Mouse (Mus musculus): ENCODE results near the gene Irf6. TPM values are rescaled to one million over a fixed set of nuclear protein-coding genes. Genes with fewer than 3 reads are reported as not detected.
A peak's percentile ranks its signal among the peaks of the same experiment; 100 is the strongest.

The Irf6 gene
- polyA plus RNA-seq, 1 experiment = not detected

- H3K27ac ChIP-seq (ENCODE audit: insufficient read depth, low read depth, low read length) = no peak overlapping the region
- H3K4me3 ChIP-seq (ENCODE audit: insufficient read depth, low read length) = no peak overlapping the region
- peaks cover 21% of the 10 kb centered on the region for H3K4me1 ChIP-seq (ENCODE audit: control insufficient read depth, insufficient read depth, low read length)
- TF ChIP-seq POLR2A (IDR thresholded peaks at IDR 0.05; ENCODE audit: borderline replicate concordance, low read depth, low read length) (no peak), CTCF (IDR thresholded peaks at IDR 0.05; ENCODE audit: low read depth, low read length) (no peak)
Measured at GRCm38 (mm10) chr1:193169856-193170255, 16.9 kb downstream of the Irf6 start.

GRCm38 (mm10) chr1:193172991-193173809 is 20.3 kb downstream of the Irf6 start:
- H3K4me1 ChIP-seq (ENCODE audit: control insufficient read depth, insufficient read depth, low read length) = peaks cover 23% of the 10 kb centered on the region
- TF ChIP-seq POLR2A (IDR thresholded peaks at IDR 0.05; ENCODE audit: borderline replicate concordance, low read depth, low read length) (no peak), CTCF (IDR thresholded peaks at IDR 0.05; ENCODE audit: low read depth, low read length) (no peak)
- H3K4me3 ChIP-seq (ENCODE audit: insufficient read depth, low read length) = peak overlapping the region; percentile 74
- H3K27ac ChIP-seq (ENCODE audit: insufficient read depth, low read depth, low read length) = peak overlapping the region; percentile 66

GRCm38 (mm10) chr1:193173810-193174129 is 20.9 kb downstream of the Irf6 start:
- TF ChIP-seq CTCF (IDR thresholded peaks at IDR 0.05; ENCODE audit: low read depth, low read length) = no peak
- no peak for TF ChIP-seq POLR2A (IDR thresholded peaks at IDR 0.05; ENCODE audit: borderline replicate concordance, low read depth, low read length)
- H3K27ac ChIP-seq (ENCODE audit: insufficient read depth, low read depth, low read length) = peak overlapping the region; percentile 66
- H3K4me1 ChIP-seq (ENCODE audit: control insufficient read depth, insufficient read depth, low read length) = peaks cover 23% of the 10 kb centered on the region
- peak overlapping the region; percentile 74 for H3K4me3 ChIP-seq (ENCODE audit: insufficient read depth, low read length)

- Histone ChIP-seq H3K27ac (ENCODE audit: insufficient read depth, low read depth, low read length) (0 out of 2 replicates have a peak overlapping the region, but pooled peaks have one; percentile 66), H3K4me3 (ENCODE audit: insufficient read depth, low read length) (peak overlapping the region; percentile 74), H3K4me1 (ENCODE audit: control insufficient read depth, insufficient read depth, low read length) (peaks cover 23% of the 10 kb centered on the region)
- no peak for TF ChIP-seq CTCF (IDR thresholded peaks at IDR 0.05; ENCODE audit: low read depth, low read length)
- TF ChIP-seq POLR2A (IDR thresholded peaks at IDR 0.05; ENCODE audit: borderline replicate concordance, low read depth, low read length) = no peak
Measured at GRCm38 (mm10) chr1:193174143-193174733, 21.3 kb downstream of the Irf6 start.

- Histone ChIP-seq H3K27ac (ENCODE audit: insufficient read depth, low read depth, low read length) (no peak overlapping the region), H3K4me1 (ENCODE audit: control insufficient read depth, insufficient read depth, low read length) (peaks cover 6% of the 10 kb centered on the region), H3K4me3 (ENCODE audit: insufficient read depth, low read length) (no peak overlapping the region)
- TF ChIP-seq POLR2A (IDR thresholded peaks at IDR 0.05; ENCODE audit: borderline replicate concordance, low read depth, low read length) (no peak), CTCF (IDR thresholded peaks at IDR 0.05; ENCODE audit: low read depth, low read length) (no peak)
Measured at GRCm38 (mm10) chr1:193181104-193181503, 28.2 kb downstream of the Irf6 start.

GRCm38 (mm10) chr1:193188257-193188656 is 35.3 kb downstream of the Irf6 start:
- Histone ChIP-seq H3K27ac (ENCODE audit: insufficient read depth, low read depth, low read length) (no peak overlapping the region), H3K4me1 (ENCODE audit: control insufficient read depth, insufficient read depth, low read length) (peaks cover 28% of the 10 kb centered on the region), H3K4me3 (ENCODE audit: insufficient read depth, low read length) (no peak overlapping the region)
- TF ChIP-seq POLR2A (IDR thresholded peaks at IDR 0.05; ENCODE audit: borderline replicate concordance, low read depth, low read length) (no peak), CTCF (IDR thresholded peaks at IDR 0.05; ENCODE audit: low read depth, low read length) (no peak)

GRCm38 (mm10) chr1:193189151-193189621 is 36.3 kb downstream of the Irf6 start:
- no peak overlapping the region for H3K4me3 ChIP-seq (ENCODE audit: insufficient read depth, low read length)
- no peak overlapping the region for H3K27ac ChIP-seq (ENCODE audit: insufficient read depth, low read depth, low read length)
- peaks cover 23% of the 10 kb centered on the region for H3K4me1 ChIP-seq (ENCODE audit: control insufficient read depth, insufficient read depth, low read length)
- TF ChIP-seq POLR2A (IDR thresholded peaks at IDR 0.05; ENCODE audit: borderline replicate concordance, low read depth, low read length) (no peak), CTCF (IDR thresholded peaks at IDR 0.05; ENCODE audit: low read depth, low read length) (no peak)

GRCm38 (mm10) chr1:193189771-193190170 is 36.9 kb downstream of the Irf6 start:
- peaks cover 23% of the 10 kb centered on the region for H3K4me1 ChIP-seq (ENCODE audit: control insufficient read depth, insufficient read depth, low read length)
- H3K27ac ChIP-seq (ENCODE audit: insufficient read depth, low read depth, low read length) = no peak overlapping the region
- no peak for TF ChIP-seq POLR2A (IDR thresholded peaks at IDR 0.05; ENCODE audit: borderline replicate concordance, low read depth, low read length)
- no peak for TF ChIP-seq CTCF (IDR thresholded peaks at IDR 0.05; ENCODE audit: low read depth, low read length)
- no peak overlapping the region for H3K4me3 ChIP-seq (ENCODE audit: insufficient read depth, low read length)

GRCm38 (mm10) chr1:193191675-193192283 is 38.9 kb downstream of the Irf6 start:
- Histone ChIP-seq H3K4me3 (ENCODE audit: insufficient read depth, low read length) (peak overlapping the region; percentile 1; the same call in 1 of the 2 replicates), H3K27ac (ENCODE audit: insufficient read depth, low read depth, low read length) (peak overlapping the region; percentile 91), H3K4me1 (ENCODE audit: control insufficient read depth, insufficient read depth, low read length) (peaks cover 28% of the 10 kb centered on the region)
- TF ChIP-seq CTCF (IDR thresholded peaks at IDR 0.05; ENCODE audit: low read depth, low read length) = no peak
- no peak for TF ChIP-seq POLR2A (IDR thresholded peaks at IDR 0.05; ENCODE audit: borderline replicate concordance, low read depth, low read length)

Measured in bone marrow macrophage, adult 2 months (primary cell).